Mouse (Mus musculus): ENCODE results near the gene Car5a.

GRCm38 (mm10) chr8:121906542-121907512 is 37.9 kb downstream of the Car5a start:
- TF ChIP-seq MAFK (IDR thresholded peaks at IDR 0.05; ENCODE audit: borderline replicate concordance, low read depth, low read length), result peak; percentile 31; the same call in 1 of the 2 replicates
- TF ChIP-seq ZC3H11A (IDR thresholded peaks at IDR 0.05; ENCODE audit: low read depth, low read length), result no peak
- no peak for TF ChIP-seq CHD2 (IDR thresholded peaks at IDR 0.05; ENCODE audit: low read length)
